Mouse (Mus musculus) brain, embryonic 14.5 days (tissue): Measurements from ENCODE around the gene Hoxb3.

Experiments used
- CTCF ChIP-seq: fragments of 200-500 bp; IDR thresholded peaks from 2 replicates; pipeline ENCODE4 v1.5.1; 2012; ENCODE audit warnings: inconsistent platforms, mild to moderate bottlenecking, moderate library complexity, borderline replicate concordance; ENCODE audit not compliant: insufficient read depth, insufficient read length; ENCODE audit errors: extremely low read depth
- POLR2A ChIP-seq: fragments of 200-500 bp; IDR thresholded peaks from 2 replicates; pipeline ENCODE4 v1.6.1; 2012; ENCODE audit warnings: mild to moderate bottlenecking, inconsistent platforms, borderline replicate concordance; ENCODE audit not compliant: poor library complexity, insufficient read depth, insufficient read length, severe bottlenecking; ENCODE audit errors: extremely low read depth

GRCm38 (mm10) chr11:96280399-96281378 lies 42.4 kb upstream of the Hoxb3 start:
- no peak for TF ChIP-seq CTCF
- TF ChIP-seq POLR2A: no peak
